Mouse (Mus musculus): ENCODE results near the gene Rnf24.
"Not testable (repeated sequence)": the region's sequence is repeated elsewhere in the genome, so short reads cannot be mapped to it uniquely, and the experiment has no call there.

DNA sequence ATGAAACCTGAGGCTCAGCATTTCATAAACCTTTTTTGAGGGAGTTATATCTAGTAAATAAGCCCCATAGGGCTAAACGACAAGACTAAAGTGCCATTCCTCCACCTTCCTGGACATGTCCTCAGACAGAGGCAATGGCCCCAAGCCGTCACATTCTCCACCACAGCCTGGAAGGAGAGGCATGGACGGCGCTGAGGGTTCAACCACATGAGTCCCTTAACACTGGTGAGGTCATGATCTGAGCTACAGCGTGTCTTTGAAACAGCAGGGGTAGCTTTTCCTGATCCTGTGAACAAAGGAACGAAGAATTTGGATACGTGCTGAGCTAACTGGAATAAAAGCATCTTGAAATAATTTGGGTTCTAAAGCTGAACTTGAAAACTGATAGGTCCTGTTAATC is 54.0 kb downstream of the Rnf24 start:
- TF ChIP-seq CTCF (IDR thresholded peaks at IDR 0.05; ENCODE audit: insufficient read depth, low read length); POLR2A (IDR thresholded peaks at IDR 0.05; ENCODE audit: borderline replicate concordance, extremely low read depth, low read depth, low read length): not testable (repeated sequence)
